Mouse (Mus musculus): ENCODE results near the gene Draxin. TPM values are rescaled to one million over a fixed set of nuclear protein-coding genes. Genes with fewer than 3 reads are reported as not detected.

Draxin gene
- not detected for total RNA-seq (2023)

GRCm38 (mm10) chr4:148130561-148131413, at the start of gene Draxin:
Gene Draxin, minus strand, starts transcription at chr4:148130698.

DNA sequence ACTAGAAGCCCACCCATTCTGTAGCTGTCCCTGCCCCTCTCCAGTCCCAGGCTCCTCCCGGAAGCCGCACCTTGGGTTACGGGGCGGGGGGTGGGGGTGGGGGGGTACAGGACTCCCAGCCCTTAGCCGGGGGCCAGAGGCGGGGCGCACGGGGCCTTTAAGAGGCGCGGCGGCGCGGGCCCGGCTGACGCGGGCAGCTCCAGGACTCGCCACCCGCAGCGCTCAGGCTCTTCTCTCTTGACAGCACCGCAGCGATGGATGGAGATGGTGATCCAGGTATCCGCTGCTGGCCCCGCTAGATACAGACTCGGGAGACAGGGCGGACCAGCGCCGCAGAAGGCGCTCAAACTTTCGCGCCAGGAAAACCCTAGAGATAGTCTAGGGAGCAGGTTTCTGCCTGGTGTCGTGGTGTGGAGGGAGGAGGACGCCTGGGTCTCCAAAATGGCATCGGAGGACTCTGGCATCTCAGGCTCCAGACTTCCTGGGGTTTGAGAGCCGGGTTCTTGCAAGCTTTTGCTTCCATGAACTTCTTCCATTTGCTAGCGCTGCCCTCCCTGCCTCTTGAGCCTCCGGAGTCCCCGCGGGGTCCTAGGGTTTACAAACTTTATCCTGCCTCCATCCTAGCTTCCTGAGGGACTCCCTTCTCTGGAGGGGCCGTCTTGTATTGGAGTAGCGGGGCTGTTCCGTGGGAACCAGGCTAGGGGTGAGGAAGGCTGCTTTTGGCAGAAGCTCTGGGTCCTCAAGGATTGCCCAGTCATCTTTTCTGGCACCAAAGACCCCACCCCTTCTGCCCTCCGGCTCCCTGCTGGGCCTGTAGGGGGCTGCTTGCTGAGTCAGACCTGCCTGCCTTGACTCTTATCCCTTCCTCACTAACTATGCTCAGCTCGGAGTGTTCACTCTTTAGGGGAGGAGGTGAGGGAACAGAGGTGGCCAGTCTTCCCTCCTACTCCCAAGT, 30.2 kb upstream of the Draxin start, which contains the start of the genes Fbxo44 and Fbxo2:
Gene Fbxo44, minus strand, starts transcription at position 47 of the 955 bp plus-strand sequence.
Gene Fbxo2, plus strand, starts transcription at position 186 of the 955 bp plus-strand sequence.

GRCm38 (mm10) chr4:148151267-148152168, 21.0 kb upstream of the Draxin start, which contains the start of gene Fbxo6:
Gene Fbxo6, minus strand, starts transcription at chr4:148152140.

DNA sequence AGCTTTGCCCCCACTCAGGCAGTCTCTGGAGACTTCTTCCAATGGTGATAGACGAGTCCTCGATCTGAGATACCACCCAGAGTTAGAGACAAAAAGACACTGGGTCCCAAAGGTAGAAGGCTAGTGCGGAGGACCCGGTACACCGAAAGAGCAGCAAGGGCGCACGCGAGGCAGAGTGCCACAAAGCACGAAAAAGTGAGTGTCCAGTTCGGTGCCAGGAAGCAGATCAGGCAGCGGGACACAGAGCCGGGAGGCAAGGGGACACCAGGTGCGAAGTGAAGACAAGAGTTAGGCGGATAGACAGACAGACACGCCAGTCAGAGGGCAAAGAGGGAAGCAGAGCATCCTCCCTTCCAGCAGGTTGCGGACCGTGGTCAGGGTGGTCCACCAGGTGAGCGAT, 365 bp downstream of the Draxin start, which contains the start of gene Mad2l2:
Gene Mad2l2, plus strand, starts transcription at position 252 of the 400 bp plus-strand sequence.

GRCm38 (mm10) chr4:148087907-148088527, 42.5 kb downstream of the Draxin start, which contains the start of gene Agtrap:
Gene Agtrap, minus strand, starts transcription at chr4:148088031.

Other genes with a start within 250 kb of the Draxin start
- gene Mfn2, start 226.0 kb downstream of the Draxin start, total RNA-seq (2023), result 33.2 TPM
- gene Plod1, start 193.9 kb downstream of the Draxin start, total RNA-seq (2023), result 5.6 TPM
- 64.4 TPM for gene 2510039O18Rik, start 189.8 kb downstream of the Draxin start, total RNA-seq (2023)
- not detected for gene Nppb, start 144.9 kb downstream of the Draxin start, total RNA-seq (2023)
- gene Nppa, start 130.0 kb downstream of the Draxin start, total RNA-seq (2023), result not detected
- gene Clcn6, start 91.9 kb downstream of the Draxin start, total RNA-seq (2023), result 39.4 TPM
- 21.2 TPM for gene Mthfr, start 91.6 kb downstream of the Draxin start, total RNA-seq (2023)
- gene Agtrap, start 42.7 kb downstream of the Draxin start, total RNA-seq (2023), result 15.2 TPM
- gene Mad2l2, start 314 bp downstream of the Draxin start, total RNA-seq (2023), result 22.0 TPM
- 11.5 TPM for gene Fbxo6, start 21.4 kb upstream of the Draxin start, total RNA-seq (2023)
- 4.1 TPM for gene Fbxo44, start 29.8 kb upstream of the Draxin start, total RNA-seq (2023)
- gene Fbxo2, start 29.9 kb upstream of the Draxin start, total RNA-seq (2023), result not detected
- gene Disp3, start 157.3 kb upstream of the Draxin start, total RNA-seq (2023), result not detected